In the genomic region with DNA sequence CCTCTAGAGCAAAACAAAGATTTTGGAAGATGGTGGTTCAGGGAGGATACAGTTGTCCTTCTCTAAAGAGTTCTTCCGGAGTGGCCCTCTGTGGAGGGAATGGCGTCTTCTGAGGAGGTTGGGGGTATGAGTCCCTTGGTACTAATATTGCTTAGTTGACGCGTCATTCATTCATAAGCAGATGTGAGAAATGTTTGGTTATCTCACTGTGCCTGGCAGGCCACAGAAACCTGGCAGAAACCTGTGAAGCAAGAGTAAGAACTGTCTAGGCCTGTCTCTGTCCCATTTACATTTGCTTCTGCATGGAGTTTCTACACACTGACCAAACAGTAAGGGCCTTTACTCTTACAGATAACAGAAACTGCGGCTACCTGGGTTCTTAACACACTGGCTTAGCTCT, we compare ENCODE assay signal across 20 mouse cellular contexts. TPM values are rescaled to one million over a fixed set of nuclear protein-coding genes. Genes with fewer than 3 reads are reported as not detected.
"Had no signal": no experiment of that assay in that cellular context is flagged by ENCODE, and none has a peak within 500 bp of the region (broad histone marks: within the 10 kb centered on the region; RNA-seq: fewer than 3 reads in every experiment).

No protein-coding gene starts in this region.

- H3K4me2 ChIP-seq: neural tube, embryonic 15.5 days; stomach, embryonic 15.5 days had no signal

- H3K27me3 ChIP-seq: stomach, embryonic 15.5 days had no signal

- H3K9me3 ChIP-seq: neural tube, embryonic 13.5 days; neural tube, embryonic 15.5 days; stomach, embryonic 15.5 days had no signal

- DNase-seq: retina, postnatal 1 day; right cerebral cortex, adult 18-20 months; right cerebral cortex, postnatal 14 days; right cerebral cortex, postnatal 25 days; right cerebral cortex, postnatal 4 days; spleen, adult 18-20 months; thymus, adult 18-20 months; thymus, adult 2 months; thymus, postnatal 14 days; thymus, postnatal 25 days; thymus, postnatal 36 days; thymus, postnatal 4 days had no signal

- H3K4me3 ChIP-seq: neural tube, embryonic 13.5 days; neural tube, embryonic 15.5 days; stomach, embryonic 15.5 days had no signal

- H3K27ac ChIP-seq: neural tube, embryonic 13.5 days; neural tube, embryonic 15.5 days; stomach, embryonic 15.5 days; stomach, postnatal 0 days had no signal

- H3K36me3 ChIP-seq: neural tube, embryonic 13.5 days; neural tube, embryonic 15.5 days; stomach, embryonic 15.5 days had no signal

- H3K9ac ChIP-seq: neural tube, embryonic 13.5 days; neural tube, embryonic 15.5 days; stomach, embryonic 15.5 days had no signal

RNA-seq across cellular contexts. Expression of gene Gm42957, which starts 36.2 kb away (rescaled TPM):
- total RNA-seq: neutrophil, adult 5-6 weeks had no signal
- polyA plus RNA-seq: neural tube, embryonic 14.5 days; small intestine, adult 2 months; thymus, postnatal 0 days had no signal
